Mouse (Mus musculus): ENCODE data around the gene Qsox1. TPM values are rescaled to one million over a fixed set of nuclear protein-coding genes. Genes with fewer than 3 reads are reported as not detected.
A peak's percentile ranks its signal among the peaks of the same experiment; 100 is the strongest.

Qsox1 gene
- polyA plus RNA-seq, 1 experiment from 2014 or later, result 238 TPM

- H3K9me3 ChIP-seq (ENCODE audit: low read length), result 0 out of 2 replicates have a peak, but pooled peaks cover 3% of the 10 kb centered on the region
- H3K27me3 ChIP-seq (ENCODE audit: insufficient read depth, low read length), result no peaks in the 10 kb centered on the region
- peaks cover 7% of the 10 kb centered on the region for H3K4me1 ChIP-seq (ENCODE audit: insufficient read depth)
- H3K27ac ChIP-seq (ENCODE audit: low read depth), result no peak overlapping the region
- no peak overlapping the region for H3K4me2 ChIP-seq (ENCODE audit: low read depth, low read length)
- no peaks in the 10 kb centered on the region for H3K36me3 ChIP-seq (replicated peaks; ENCODE audit: insufficient read depth, low read length)
- no peak overlapping the region for H3K9ac ChIP-seq (replicated peaks)
- WGBS (ENCODE audit: insufficient replicate concordance), result 90% methylated on average over 9 of the region's 9 CpGs
- no peak overlapping the region for H3K4me3 ChIP-seq (ENCODE audit: low read depth, low read length)
- ATAC-seq, result no peak
- no peak for DNase-seq
- TF ChIP-seq CTCF (IDR thresholded peaks at IDR 0.05; ENCODE audit: low read depth) (no peak), EP300 (IDR thresholded peaks at IDR 0.05; ENCODE audit: low read depth) (no peak)
Measured at GRCm38 (mm10) chr1:155833610-155834009, 20.9 kb upstream of the Qsox1 start.

GRCm38 (mm10) chr1:155831958-155832357 lies 19.3 kb upstream of the Qsox1 start:
- no peak for ATAC-seq
- no peaks in the 10 kb centered on the region for H3K9me3 ChIP-seq (ENCODE audit: low read length)
- no peaks in the 10 kb centered on the region for H3K27me3 ChIP-seq (ENCODE audit: insufficient read depth, low read length)
- H3K4me1 ChIP-seq (ENCODE audit: insufficient read depth), result peaks cover 21% of the 10 kb centered on the region
- H3K36me3 ChIP-seq (replicated peaks; ENCODE audit: insufficient read depth, low read length), result no peaks in the 10 kb centered on the region
- DNase-seq, result no peak
- WGBS (ENCODE audit: insufficient replicate concordance), result 75% methylated on average over 3 of the region's 3 CpGs
- TF ChIP-seq CTCF (IDR thresholded peaks at IDR 0.05; ENCODE audit: low read depth), result no peak
- TF ChIP-seq EP300 (IDR thresholded peaks at IDR 0.05; ENCODE audit: low read depth), result no peak
- no peak overlapping the region for H3K4me3 ChIP-seq (ENCODE audit: low read depth, low read length)
- H3K4me2 ChIP-seq (ENCODE audit: low read depth, low read length), result no peak overlapping the region
- no peak overlapping the region for H3K9ac ChIP-seq (replicated peaks)
- H3K27ac ChIP-seq (ENCODE audit: low read depth), result no peak overlapping the region

- no peak overlapping the region for H3K27ac ChIP-seq (ENCODE audit: low read depth)
- DNase-seq (no peak), ATAC-seq (no peak)
- no peaks in the 10 kb centered on the region for H3K27me3 ChIP-seq (ENCODE audit: insufficient read depth, low read length)
- peaks cover 26% of the 10 kb centered on the region for H3K4me1 ChIP-seq (ENCODE audit: insufficient read depth)
- no peaks in the 10 kb centered on the region for H3K36me3 ChIP-seq (replicated peaks; ENCODE audit: insufficient read depth, low read length)
- H3K4me3 ChIP-seq (ENCODE audit: low read depth, low read length), result no peak overlapping the region
- H3K4me2 ChIP-seq (ENCODE audit: low read depth, low read length), result no peak overlapping the region
- 64% methylated on average over 6 of the region's 6 CpGs for WGBS (ENCODE audit: insufficient replicate concordance)
- no peak overlapping the region for H3K9ac ChIP-seq (replicated peaks)
- no peak for TF ChIP-seq EP300 (IDR thresholded peaks at IDR 0.05; ENCODE audit: low read depth)
- TF ChIP-seq CTCF (IDR thresholded peaks at IDR 0.05; ENCODE audit: low read depth), result no peak
- H3K9me3 ChIP-seq (ENCODE audit: low read length), result no peaks in the 10 kb centered on the region
Measured at GRCm38 (mm10) chr1:155830861-155831260, 18.2 kb upstream of the Qsox1 start.

- WGBS (ENCODE audit: insufficient replicate concordance), result 48% methylated on average over 8 of the region's 8 CpGs
Measured at GRCm38 (mm10) chr1:155827703-155828295, 15.1 kb upstream of the Qsox1 start.

GRCm38 (mm10) chr1:155826803-155827395 lies 14.2 kb upstream of the Qsox1 start:
- 50% methylated on average over 5 of the region's 5 CpGs for whole genome bisulfite sequencing (ENCODE audit: insufficient replicate concordance)

More at GRCm38 (mm10) chr1:155827703-155828295, 15.1 kb upstream of the Qsox1 start:
- Histone ChIP-seq H3K4me2 (ENCODE audit: low read depth, low read length) (no peak overlapping the region), H3K9me3 (ENCODE audit: low read length) (no peaks in the 10 kb centered on the region), H3K4me3 (ENCODE audit: low read depth, low read length) (no peak overlapping the region), H3K27me3 (ENCODE audit: insufficient read depth, low read length) (no peaks in the 10 kb centered on the region), H3K36me3 (replicated peaks; ENCODE audit: insufficient read depth, low read length) (no peaks in the 10 kb centered on the region), H3K27ac (ENCODE audit: low read depth) (peak overlapping the region; percentile 93), H3K4me1 (ENCODE audit: insufficient read depth) (peaks cover 26% of the 10 kb centered on the region), H3K9ac (replicated peaks) (no peak overlapping the region)
- ATAC-seq (peak; percentile 43), DNase-seq (peak; percentile 52)
- TF ChIP-seq CTCF (IDR thresholded peaks at IDR 0.05; ENCODE audit: low read depth), result no peak
- TF ChIP-seq EP300 (IDR thresholded peaks at IDR 0.05; ENCODE audit: low read depth), result no peak

GRCm38 (mm10) chr1:155825940-155826716 lies 13.4 kb upstream of the Qsox1 start:
- H3K9me3 ChIP-seq (ENCODE audit: low read length), result peaks cover 2% of the 10 kb centered on the region; the same call in 1 of the 2 replicates
- peak overlapping the region; percentile 93 for H3K27ac ChIP-seq (ENCODE audit: low read depth)
- peak overlapping the region; percentile 16; the same call in 1 of the 2 replicates for H3K9ac ChIP-seq (replicated peaks)
- H3K36me3 ChIP-seq (replicated peaks; ENCODE audit: insufficient read depth, low read length), result no peaks in the 10 kb centered on the region
- DNase-seq, result no peak
- WGBS (ENCODE audit: insufficient replicate concordance), result 52% methylated on average over 4 of the region's 4 CpGs
- H3K4me2 ChIP-seq (ENCODE audit: low read depth, low read length), result no peak overlapping the region
- ATAC-seq, result peak; percentile 55
- H3K4me3 ChIP-seq (ENCODE audit: low read depth, low read length), result no peak overlapping the region
- H3K4me1 ChIP-seq (ENCODE audit: insufficient read depth), result peaks cover 24% of the 10 kb centered on the region
- H3K27me3 ChIP-seq (ENCODE audit: insufficient read depth, low read length), result no peaks in the 10 kb centered on the region
- TF ChIP-seq CTCF (IDR thresholded peaks at IDR 0.05; ENCODE audit: low read depth), result no peak
- 0 out of 2 replicates have a peak, but pooled peaks have one; percentile 57 for TF ChIP-seq EP300 (IDR thresholded peaks at IDR 0.05; ENCODE audit: low read depth)

More at GRCm38 (mm10) chr1:155826803-155827395, 14.2 kb upstream of the Qsox1 start:
- Histone ChIP-seq H3K4me3 (ENCODE audit: low read depth, low read length) (no peak overlapping the region), H3K9me3 (ENCODE audit: low read length) (peaks cover 1% of the 10 kb centered on the region; the same call in 1 of the 2 replicates), H3K27me3 (ENCODE audit: insufficient read depth, low read length) (no peaks in the 10 kb centered on the region), H3K9ac (replicated peaks) (peak overlapping the region; percentile 45; the same call in 1 of the 2 replicates), H3K36me3 (replicated peaks; ENCODE audit: insufficient read depth, low read length) (no peaks in the 10 kb centered on the region), H3K27ac (ENCODE audit: low read depth) (peak overlapping the region; percentile 93), H3K4me2 (ENCODE audit: low read depth, low read length) (no peak overlapping the region), H3K4me1 (ENCODE audit: insufficient read depth) (peaks cover 26% of the 10 kb centered on the region)
- DNase-seq (peak; percentile 43), ATAC-seq (peak; percentile 90)
- peak; percentile 71 for TF ChIP-seq EP300 (IDR thresholded peaks at IDR 0.05; ENCODE audit: low read depth)
- TF ChIP-seq CTCF (IDR thresholded peaks at IDR 0.05; ENCODE audit: low read depth), result no peak

Measured in liver, postnatal 0 days (tissue).